Mouse (Mus musculus) brain, adult 10 weeks (tissue): ENCODE results near the gene En2. TPM values are rescaled to one million over a fixed set of nuclear protein-coding genes. Genes with fewer than 3 reads are reported as not detected.

Experiments
- polyA plus RNA-seq: library from polyadenylated mRNA; stranded (reverse); fragments of 350-450 nt; fragmentation: Illumina TruSeq; extraction: RNeasy Lipid Tissue Mini Kit (QIAGEN cat#74804); gene quantifications from one replicate; pipeline ENCODE4 v1.2.3, GENCODE M21; 2015; ENCODE audit warnings: low read depth, low replicate concordance

Gene En2
- polyA plus RNA-seq: 1.00 TPM

DNA sequence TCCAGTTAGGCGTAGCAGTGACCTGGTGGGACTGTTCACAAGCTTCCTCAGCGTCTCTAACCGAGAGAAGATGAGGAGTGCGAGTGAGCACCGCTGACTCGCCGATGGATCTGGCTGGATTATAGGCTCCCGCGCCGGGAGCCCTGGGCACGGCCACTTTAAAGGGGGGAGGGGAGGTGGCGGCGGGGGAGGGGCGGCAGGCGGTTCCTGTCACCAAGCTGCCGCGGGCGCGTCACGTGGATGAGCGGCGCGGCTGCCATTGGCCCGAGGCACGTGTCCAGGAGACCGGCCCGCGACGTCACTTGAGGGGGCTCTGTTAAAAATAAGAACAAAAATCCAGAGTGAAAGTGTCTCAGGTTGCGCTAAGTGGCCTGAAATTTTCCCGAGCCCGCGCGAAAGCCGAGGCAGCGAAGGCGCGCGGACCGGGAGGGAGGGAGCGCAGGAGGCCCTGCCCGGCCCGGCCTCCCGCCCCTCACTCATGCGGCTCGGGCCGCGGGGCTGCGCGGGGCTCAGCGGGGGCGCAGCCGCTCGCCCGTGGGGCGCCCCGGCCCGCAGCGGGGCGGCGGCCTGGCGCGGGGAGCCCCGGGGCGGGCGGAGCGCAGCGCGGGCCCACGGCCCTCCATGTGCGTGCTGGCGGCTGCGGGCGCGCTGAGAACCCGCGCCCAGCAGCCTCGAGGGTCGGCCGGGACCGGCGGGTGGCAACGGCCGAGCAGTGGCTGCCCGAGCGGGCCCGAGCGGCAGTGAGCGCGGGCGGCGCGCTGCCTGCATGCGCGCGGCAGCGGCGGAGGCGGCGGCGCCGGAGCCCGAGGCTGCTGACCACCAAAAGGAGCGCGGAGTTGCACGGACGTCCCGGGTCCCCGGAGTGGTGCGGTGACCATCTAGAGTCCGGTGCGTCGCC lies at the start of gene En2:
Gene En2, plus strand, starts transcription at position 337 of the 898 bp plus-strand sequence.

Other genes with a start within 250 kb of the En2 start
- 78.8 TPM for gene Insig1, start 94.3 kb upstream of the En2 start, polyA plus RNA-seq
- 1.4 TPM for gene Cnpy1, start 80.1 kb downstream of the En2 start, polyA plus RNA-seq
- gene Rbm33, start 151.4 kb downstream of the En2 start, polyA plus RNA-seq: 28.7 TPM